Mouse (Mus musculus): ENCODE measurements at regions not wholly inside any gene's neighbourhood (a gene's known extent, or its start where the extent isn't known, plus 50 kb on each side); places are given as distances from the start of the nearest gene placed in this dataset.

DNA sequence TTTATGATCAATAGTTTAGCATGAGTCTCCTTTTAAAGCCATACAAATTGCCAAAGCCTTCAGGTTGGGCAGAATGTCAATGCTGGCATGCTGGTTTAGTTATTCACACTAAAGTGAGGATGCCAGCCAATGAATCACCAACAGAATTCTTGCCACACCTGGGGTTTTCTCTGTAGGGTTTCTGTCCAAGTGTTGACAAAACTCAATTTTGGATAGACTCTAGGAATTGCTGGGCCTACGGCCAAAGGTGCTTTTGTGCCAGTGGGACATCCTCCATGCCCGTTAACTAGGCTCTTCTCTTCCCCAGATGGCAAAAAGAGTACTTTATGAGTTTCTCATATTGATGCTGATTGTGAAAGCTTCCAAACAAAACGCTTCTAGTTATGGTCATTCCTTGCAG, 167.6 kb upstream of the Gm9833 start:
- TF ChIP-seq CTCF (IDR thresholded peaks at IDR 0.05; ENCODE audit: borderline replicate concordance, control insufficient read depth, extremely low read depth, insufficient read depth, low read length, poor library complexity) (no peak), POLR2A (IDR thresholded peaks at IDR 0.05; ENCODE audit: control insufficient read depth, extremely low read depth, insufficient read depth, low read length, poor library complexity) (no peak)
